Mouse (Mus musculus) testis, postnatal 14 days (tissue): ENCODE results near the gene Osbpl3.
A peak's percentile ranks its signal among the peaks of the same experiment; 100 is the strongest.

ENCODE experiments used
- DNase-seq: peaks from one replicate; pipeline ENCODE4 v3.0.0; 2021; ENCODE audit warnings: low spot score

Osbpl3 gene

GRCm38 (mm10) chr6:50455829-50456469 is at the start of gene Osbpl3:
Gene Osbpl3 (minus strand): TSS chr6:50456201.
- peak; percentile 78 for DNase-seq

- DNase-seq = no peak
These were observed 49.5 kb upstream of the Osbpl3 start for GRCm38 (mm10) chr6:50505531-50505930.

- DNase-seq = no peak
These were observed 48.7 kb upstream of the Osbpl3 start for GRCm38 (mm10) chr6:50504711-50505110.

- DNase-seq = no peak
These were observed 47.8 kb upstream of the Osbpl3 start for GRCm38 (mm10) chr6:50503779-50504178.

GRCm38 (mm10) chr6:50503031-50503430 is 47.0 kb upstream of the Osbpl3 start:
- DNase-seq = no peak

GRCm38 (mm10) chr6:50498346-50498745 is 42.3 kb upstream of the Osbpl3 start:
- DNase-seq = no peak

- DNase-seq = no peak
These were observed 34.5 kb upstream of the Osbpl3 start for GRCm38 (mm10) chr6:50490519-50490918.

- no peak for DNase-seq
These were observed 33.4 kb upstream of the Osbpl3 start for GRCm38 (mm10) chr6:50489380-50489779.

- no peak for DNase-seq
These were observed 30.3 kb upstream of the Osbpl3 start for GRCm38 (mm10) chr6:50486035-50486902.

GRCm38 (mm10) chr6:50483426-50483825 is 27.4 kb upstream of the Osbpl3 start:
- no peak for DNase-seq

- no peak for DNase-seq
These were observed 25.5 kb upstream of the Osbpl3 start for GRCm38 (mm10) chr6:50481460-50481859.

GRCm38 (mm10) chr6:50466451-50466850 is 10.4 kb upstream of the Osbpl3 start:
- DNase-seq = no peak

GRCm38 (mm10) chr6:50464690-50465485 is 8.9 kb upstream of the Osbpl3 start:
- DNase-seq = no peak

GRCm38 (mm10) chr6:50462026-50462425 is 6.0 kb upstream of the Osbpl3 start:
- DNase-seq = no peak

- DNase-seq = no peak
These were observed 5.6 kb upstream of the Osbpl3 start for GRCm38 (mm10) chr6:50461585-50461984.

- no peak for DNase-seq
These were observed 4.6 kb upstream of the Osbpl3 start for GRCm38 (mm10) chr6:50460646-50461045.

GRCm38 (mm10) chr6:50460246-50460645 is 4.2 kb upstream of the Osbpl3 start:
- DNase-seq = no peak

GRCm38 (mm10) chr6:50459271-50459670 is 3.3 kb upstream of the Osbpl3 start:
- no peak for DNase-seq

- DNase-seq = no peak
These were observed 1.7 kb upstream of the Osbpl3 start for GRCm38 (mm10) chr6:50457551-50458348.

- DNase-seq = no peak
These were observed 705 bp upstream of the Osbpl3 start for GRCm38 (mm10) chr6:50456706-50457105.

- DNase-seq = no peak
These were observed 736 bp downstream of the Osbpl3 start for GRCm38 (mm10) chr6:50455102-50455828.
